Mouse (Mus musculus) CD4-positive, CD25-positive, alpha-beta regulatory T cell, adult 4 months (primary cell): ENCODE results near the gene Trpm2. TPM values are rescaled to one million over a fixed set of nuclear protein-coding genes. Genes with fewer than 3 reads are reported as not detected.
"Not testable (repeated sequence)": the region's sequence is repeated elsewhere in the genome, so short reads cannot be mapped to it uniquely, and the experiment has no call there.

Experiments
- ATAC-seq: one replicate; pipeline ENCODE4 v1.8.0; 2017
- polyA plus RNA-seq, 2 experiments: library from polyadenylated mRNA; unstranded; fragments of 100-300 nt; shearing (Covaris generic); gene quantifications; one replicate each; pipeline ENCODE4 v1.2.1; 2017

The Trpm2 gene
- polyA plus RNA-seq, 2 experiments from 2014 or later = 1.2 TPM; not detected in 1

DNA sequence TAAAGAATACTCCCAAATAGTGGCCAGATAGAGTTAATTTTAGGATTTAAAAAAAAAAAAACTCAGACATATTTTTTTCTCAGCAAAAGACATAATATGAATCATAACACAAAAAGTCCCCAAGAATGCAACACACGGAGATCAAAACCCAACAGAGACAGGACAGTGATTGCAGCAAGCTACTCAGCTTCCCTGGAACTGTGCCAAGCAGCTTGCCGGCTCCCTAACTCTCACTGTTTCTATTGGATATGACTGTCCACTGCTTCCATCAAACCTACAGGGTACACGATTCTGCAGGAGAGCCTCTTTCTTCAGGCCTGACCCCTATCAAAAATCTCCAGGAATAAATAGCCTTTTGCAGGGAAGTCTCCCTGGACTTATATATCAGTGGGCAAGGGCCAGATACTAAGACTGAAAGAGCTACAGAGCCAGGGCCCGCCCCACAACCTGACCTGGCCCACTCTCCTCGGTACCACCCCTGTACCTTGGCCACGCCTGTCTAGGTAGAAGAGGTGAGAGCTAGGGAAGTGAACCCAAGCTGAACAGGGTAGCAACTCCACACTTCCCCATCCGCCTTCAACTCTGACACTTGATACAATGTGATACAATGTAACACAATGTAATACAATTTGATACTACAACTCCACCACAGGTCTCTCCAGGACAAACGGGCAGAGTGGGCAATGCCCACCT, 6.2 kb upstream of the Trpm2 start:
- ATAC-seq = no peak

DNA sequence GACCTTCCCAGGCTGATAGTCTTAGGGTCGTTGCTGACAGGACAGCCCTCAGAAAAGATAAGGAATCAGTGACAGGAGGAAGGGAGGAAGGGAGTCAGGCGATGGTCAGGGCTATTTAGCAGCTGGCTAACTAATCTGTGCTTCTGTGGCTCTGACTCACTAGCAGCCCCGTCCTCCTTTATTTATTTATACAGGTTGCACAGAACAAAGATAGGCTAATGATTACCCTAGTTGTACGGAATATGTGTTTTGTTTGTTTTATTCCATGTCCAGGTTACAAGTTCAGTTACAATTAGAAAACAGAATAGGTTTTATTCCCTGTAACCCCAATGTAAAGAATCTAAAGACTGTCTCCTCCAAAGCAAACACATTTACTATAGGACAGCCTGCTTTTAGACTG, 5.3 kb upstream of the Trpm2 start:
- no peak for ATAC-seq

DNA sequence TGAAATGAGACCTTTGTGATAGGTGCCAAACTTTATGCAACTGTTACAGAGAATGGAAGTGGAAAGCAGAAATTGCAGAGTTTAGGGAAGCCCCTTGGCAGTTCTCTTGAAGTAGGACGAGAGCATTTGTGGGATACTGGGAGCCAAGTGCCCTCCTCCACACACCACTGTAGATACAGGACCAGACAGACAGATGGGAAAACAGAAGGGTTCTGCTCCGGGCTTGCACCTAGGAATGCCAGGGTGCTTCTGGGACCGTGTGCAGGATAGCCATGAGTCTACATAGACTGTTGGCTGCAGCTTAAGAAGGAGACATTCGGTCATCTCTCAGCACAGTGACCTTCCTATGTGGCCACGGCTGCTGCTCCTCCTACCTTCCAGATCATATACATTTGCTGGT, 4.4 kb upstream of the Trpm2 start:
- ATAC-seq = no peak

DNA sequence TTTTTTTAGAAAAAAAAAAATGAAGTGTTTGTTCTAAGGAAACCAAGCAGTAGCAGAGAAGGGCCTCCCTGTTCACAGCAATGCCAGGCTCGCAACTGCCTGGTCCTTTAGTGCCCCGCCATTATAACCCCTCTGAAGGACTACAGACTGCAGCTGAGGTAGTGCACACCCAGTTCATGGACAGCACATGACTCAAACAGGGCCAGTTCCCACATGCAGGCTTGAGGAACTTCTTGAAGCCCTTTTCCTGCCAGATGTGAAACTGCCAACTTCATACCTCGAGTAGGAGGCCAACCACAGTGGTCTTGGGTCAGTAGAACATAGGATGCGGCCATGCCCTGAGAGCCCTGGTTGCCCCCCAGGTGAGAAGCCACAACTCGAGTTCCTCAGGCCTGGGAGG, 4.0 kb upstream of the Trpm2 start:
- ATAC-seq = no peak

DNA sequence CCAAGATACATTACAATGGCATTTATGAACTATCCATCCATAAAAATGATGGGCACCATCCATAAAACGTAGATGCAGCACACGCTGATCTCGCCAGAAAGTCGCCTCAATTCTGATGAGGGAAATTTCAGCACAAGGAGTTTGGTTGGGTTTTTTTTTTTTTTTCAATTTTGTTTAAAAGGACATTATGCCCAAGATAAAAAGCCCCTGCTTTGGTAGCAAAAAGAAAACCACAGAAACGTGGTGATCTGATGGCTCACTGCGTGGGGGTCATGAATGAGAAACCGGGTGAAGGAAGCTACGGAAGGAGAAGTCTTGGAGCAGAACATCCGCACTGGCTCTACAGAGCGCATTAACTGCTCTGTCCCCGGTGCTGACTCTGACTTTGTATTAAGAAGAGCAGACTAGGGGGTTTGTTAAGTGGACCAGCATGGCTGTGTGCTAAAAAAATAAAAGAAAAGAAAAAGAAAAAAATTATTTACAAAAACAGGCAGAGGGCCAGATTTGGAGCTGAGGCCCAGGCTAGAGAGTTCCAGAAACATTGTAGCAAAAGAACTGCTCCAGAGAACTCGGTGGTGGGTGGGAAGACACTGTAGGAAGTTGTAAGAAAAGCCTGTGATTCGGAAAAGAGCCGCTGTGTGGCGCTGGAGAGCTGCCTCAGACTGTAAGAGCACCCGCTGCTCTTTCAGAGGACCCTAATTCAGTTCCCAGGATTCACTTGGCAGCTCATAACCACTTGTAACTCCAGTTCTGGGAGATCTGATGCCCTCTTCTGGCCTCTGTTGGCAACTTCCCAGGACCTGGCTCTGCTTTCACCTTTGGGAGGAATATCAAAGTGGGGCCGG, 1.6 kb upstream of the Trpm2 start:
- no peak for ATAC-seq

DNA sequence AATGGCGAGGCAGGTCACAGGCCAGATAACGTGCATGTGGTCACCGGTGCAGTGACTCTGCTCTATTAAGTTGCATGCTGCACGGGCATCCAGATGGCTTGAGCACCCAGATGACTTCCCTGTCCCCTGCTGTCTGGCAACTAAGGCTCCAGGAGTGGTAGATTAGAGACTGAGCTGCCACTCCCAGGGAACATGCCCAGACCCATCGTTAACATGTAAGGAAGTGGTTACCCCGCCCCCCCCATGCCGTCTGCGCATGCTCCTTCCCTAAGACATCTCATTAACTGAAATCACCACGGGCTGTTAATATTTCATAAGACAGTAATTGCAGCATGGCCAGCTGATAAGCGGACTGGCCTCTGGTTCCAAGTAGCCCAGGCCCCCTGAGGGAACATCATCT, 828 bp upstream of the Trpm2 start:
- ATAC-seq = peak; percentile 71

DNA sequence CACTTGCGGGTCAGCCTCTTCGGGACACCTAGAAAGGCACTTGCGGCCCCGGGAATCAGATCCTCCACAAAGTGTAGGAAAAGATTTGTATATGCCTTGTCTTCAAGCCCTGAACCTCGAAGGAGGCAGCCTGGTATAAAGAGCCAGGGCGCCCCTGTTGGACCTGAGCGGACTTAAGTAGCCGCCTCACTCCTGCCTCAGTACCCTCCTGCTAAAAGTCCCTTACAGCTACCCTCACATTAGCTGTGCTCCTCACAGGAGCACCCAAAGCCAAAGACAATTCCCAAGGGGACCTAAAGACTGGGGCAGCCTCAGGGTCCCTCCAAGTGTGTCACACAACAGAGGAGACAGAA, 414 bp downstream of the Trpm2 start:
- ATAC-seq = no peak

DNA sequence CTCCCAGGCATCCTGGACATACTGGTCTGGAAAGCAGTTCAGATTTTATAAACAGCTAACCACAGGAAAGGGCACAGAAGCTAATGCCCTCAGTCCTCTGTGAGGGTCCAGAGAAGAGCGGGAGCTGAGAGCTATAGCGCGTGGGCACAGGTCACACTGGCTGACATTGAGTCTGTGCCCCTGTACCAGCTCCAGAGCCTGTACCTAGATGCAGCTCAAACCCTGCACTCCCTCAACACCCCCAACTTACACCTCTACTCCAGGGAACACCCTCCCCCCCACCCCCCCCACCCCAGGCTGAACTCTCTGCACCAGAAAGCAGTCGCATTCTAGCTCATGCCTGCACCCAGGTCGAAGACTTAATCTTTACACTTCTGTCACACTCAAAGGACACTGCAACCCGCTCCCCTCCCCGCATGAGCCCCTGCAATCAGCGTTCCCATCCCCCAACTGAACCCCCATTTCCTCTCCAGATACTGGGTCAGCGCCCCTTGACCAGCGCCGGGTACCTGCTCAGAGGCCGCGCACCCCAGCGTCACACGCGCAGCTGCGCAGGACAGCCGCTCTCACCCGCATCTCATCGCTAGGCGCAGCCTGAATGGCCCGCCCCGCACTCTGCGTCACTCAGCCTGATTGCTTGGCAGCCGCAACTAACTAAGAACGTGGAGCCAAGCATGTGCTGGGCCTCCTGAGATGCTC, 940 bp downstream of the Trpm2 start:
- ATAC-seq = peak; percentile 61

DNA sequence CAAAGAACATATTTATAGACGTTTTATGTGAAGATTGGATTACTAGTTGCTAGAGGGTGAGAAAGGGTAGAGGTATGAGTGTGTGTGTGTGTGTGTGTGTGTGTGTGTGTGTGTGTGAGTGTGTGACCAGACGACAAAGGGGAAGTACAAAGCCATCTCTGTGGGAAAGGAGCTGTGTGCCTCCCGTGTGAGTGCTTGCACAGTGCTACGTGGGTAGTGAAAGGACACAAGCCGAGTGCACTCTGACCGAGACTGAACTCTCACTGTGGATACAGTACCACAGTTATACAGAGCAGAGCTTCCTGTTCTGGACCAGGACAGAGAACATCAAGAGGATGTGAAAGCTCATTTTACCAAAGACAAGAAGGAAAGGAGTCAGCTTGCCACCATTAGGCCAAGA, 6.4 kb downstream of the Trpm2 start:
- peak; percentile 44 for ATAC-seq

DNA sequence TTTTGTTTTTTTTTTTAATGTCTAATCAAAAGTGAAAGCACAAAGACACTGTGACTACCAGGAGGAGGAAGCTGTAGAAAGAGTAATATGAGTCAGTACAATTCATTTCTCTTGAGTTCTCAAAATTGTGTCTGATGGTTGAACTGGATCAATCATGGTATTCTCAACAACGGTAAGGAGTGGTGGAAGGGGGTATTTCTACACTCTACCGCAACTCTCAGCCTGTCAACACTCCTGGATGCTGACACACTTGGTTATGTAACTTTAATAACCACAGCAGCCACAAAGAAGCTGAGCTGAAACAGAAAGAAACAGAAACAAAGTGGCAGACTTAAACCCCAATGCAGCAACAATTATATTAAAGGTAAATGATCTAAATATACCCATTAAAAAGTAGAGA, 7.6 kb downstream of the Trpm2 start:
- ATAC-seq = peak; percentile 82

DNA sequence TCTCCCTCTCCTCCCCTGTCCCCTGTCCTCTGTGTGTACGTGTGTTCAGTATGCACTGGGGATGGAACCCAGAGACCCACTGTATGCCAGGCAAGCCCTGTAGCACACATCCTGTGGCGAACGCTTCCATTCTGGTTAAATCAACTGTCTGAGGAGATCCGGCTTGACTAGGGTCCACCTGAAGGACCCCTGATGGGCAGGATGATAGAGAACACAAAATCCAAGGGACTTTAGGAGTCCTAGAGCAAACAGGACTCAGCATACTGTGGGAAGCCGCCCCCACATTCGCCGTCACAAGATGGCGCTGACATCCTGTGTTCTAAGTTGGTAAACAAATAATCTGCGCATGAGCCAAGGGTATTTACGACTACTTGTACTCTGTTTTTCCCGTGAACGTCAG, 19.9 kb downstream of the Trpm2 start:
- ATAC-seq = not testable (repeated sequence)

DNA sequence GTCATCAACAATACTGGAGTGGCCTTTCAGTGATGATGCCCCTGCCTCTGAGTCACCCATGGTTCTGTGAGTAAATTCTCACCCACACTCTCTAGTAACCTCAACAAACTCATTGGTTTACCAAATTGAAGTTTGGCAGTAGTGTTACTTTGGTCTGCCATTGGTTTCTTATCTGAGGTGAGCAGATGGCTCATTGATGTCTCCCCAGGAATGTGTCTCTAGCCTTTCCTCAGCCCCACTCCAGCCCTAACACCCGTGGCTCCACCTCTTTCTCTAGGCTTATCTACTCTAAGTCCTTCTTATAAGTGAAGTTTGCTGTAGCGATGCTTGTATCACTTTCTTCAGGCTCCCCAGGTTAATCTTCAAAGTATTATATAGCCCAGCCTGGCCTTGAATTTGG, 30.7 kb downstream of the Trpm2 start:
- no peak for ATAC-seq

DNA sequence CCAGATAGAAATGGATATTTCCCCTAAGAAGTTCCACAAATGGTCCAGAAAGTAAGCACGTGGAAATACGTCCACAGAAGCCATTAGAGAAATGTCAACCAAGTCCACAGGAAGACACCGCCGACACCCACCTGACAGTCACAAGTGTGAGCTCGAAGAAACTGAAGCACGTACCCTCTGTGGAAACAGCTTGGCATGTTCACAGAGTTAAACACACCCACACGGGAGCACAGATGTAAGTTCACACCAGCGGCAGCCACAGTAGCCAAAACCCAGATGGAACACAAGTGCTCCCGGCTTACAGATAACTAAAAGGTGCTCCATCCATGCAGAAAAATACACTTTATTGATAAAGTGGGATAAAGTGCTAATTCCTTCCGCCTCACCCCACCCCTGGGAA, 43.0 kb downstream of the Trpm2 start:
- no peak for ATAC-seq

DNA sequence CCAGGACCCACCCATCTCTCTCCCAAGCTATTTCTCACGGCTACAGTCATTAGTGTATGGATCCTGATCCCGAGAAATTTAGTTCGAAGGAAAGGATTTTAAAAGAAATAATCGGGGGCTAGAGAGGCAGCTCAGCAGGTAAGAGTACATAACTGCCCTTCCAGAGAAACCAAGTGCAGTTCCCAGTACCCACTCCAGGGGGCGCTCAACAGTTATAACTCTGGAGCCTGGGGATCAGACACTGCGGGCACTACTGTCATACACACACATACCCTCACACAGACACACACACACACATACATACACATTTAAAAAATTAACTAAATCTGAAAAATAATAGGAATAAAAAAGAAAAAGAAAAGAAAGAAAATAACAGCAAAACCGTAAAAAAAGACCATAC, 44.2 kb downstream of the Trpm2 start:
- no peak for ATAC-seq

DNA sequence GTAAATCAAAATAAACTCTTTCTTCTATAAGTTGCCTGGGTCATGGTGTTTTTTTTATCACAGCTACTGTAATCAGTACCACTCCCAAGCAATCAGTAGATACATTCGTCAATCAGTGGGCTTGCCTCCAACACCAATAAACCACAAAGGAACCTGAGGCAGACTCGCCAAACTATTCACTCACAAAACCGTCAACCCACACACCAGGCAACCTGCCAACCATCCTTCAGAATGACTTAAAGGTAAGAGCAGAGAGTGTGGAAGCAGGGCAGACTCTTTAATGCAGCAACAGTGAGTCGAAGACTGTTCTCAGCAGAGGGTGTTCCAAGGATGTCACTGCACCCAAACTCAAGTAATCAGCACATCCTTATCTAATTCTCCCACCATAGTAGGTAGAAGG, 47.7 kb downstream of the Trpm2 start:
- no peak for ATAC-seq

DNA sequence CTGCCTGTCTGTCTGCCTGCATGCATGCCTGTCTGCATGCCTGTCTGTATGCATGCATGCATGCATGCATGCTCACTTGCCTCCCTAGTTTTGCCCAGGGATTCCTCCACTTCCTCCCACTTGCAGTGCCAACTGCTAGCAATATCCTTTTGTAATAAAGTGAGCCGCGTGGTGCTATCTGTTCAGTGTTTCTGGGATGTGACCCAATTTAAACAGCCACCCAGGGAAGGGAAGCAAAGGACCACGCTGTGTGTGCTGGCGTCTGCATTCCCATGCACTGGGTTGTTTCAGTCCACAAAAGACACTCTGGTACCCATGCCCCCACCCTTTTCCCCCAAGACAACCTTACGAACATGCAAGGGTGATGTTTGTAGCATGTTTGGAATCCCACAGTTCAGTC, 49.4 kb downstream of the Trpm2 start:
- no peak for ATAC-seq

DNA sequence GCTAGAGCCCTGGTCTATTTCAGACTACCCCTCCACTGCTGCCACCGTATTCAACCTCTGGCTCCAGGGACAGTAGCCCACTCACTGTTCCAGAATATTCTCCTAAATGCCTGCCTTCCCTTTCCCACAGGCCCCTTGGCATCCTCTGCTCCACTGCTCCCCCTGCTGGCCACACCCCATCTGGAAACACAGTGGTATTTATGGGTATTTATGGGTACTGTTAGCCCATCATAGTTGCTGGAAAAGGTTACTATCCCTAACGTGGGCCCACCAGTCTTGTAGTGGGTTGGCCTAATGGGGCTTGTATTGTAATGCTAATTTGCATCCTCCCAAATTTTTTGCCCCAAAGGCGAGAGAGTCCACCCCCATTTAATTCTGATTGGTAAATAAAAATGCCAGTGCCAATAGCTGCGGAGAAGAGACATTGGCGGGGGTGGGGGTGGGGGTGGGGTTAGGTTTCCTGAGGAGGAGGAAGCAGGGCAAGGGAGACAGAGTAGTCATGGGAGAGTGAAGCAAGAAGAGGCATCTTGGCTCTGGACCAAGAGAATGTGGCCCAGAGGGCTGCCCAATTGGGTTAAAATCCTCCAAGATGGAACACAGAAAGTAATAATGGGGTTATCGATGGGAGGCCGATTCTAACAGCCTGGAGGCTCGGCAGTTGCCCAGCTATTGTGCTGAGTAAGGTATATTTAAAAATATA, 53.6 kb downstream of the Trpm2 start:
- no peak for ATAC-seq

DNA sequence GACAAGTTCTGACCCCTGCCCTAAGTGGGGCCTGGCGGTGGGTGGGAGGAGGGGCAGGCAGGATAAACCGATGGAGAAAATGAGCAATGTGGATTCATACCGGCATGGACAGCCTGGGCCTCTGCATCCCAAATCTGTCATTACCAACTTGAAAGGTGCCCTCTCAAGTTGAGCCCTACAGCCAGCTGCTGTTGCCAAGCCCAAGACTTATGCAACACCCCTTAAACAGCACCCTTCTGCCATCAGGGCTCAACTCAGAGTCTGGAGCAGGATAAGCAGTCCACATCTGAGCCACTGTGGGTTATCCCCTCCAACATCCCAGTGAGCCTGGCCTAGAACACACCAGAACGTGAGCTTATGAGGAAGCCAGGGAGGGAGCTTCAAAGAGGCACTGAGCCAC, 57.1 kb downstream of the Trpm2 start:
- no peak for ATAC-seq

DNA sequence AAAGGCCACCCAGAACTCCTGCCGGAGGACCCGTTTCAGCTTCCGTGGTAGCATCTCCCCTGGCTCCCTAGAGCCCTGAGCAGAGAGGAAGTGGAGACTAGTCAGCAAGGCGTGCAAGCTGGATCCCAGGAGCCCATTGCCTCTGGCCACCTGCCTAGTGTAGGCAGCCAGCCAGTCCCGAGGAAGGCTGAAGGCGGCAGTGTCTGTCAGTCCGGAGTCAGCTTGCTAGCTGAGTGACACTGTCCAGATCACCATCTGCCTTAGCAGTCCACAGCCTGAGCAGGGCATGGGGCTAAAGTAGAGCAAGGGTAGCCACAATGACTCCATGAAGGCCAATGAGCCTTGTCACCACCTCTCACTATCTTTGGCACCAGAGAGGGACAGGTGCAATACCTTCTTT, 57.8 kb downstream of the Trpm2 start:
- no peak for ATAC-seq

DNA sequence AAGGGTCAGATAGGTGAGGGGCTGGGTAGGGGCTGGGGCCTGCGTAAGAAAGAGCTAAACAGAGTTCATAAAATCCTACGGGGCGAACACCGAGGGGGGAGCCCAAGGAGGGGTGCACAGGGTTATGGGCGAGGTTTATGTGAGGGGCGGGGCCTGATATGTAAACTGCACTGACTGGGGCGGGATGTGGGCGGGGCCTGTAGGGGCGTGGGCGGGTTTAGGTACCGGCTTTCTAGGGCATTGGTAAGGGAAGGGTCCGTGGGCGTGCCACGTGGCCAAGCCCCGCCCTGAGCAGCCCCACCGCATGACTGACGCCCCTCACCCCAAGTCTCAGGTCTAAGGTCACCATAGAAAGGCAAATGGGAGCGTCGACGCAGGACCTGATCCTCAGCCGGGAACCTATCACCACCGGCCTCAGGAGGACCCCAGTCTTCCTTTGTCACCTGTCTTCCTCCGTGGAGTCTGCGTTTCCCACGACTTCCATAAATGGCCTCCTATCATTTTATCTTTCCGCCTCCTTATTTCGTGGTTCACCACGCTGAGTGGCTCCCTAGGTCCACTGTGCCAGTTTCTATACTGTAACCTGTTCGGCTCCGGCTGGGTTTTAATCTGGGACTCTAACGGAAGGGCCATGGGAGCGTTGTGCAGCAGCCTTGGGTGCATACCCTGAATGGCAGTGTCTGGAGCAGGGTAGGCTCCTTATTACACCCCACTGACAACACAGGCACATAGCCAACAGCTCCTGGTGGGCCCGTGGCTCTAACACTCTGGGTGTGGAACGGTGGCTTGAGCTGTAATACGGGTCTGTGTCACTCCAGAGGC, 67.3 kb downstream of the Trpm2 start:
- no peak for ATAC-seq

DNA sequence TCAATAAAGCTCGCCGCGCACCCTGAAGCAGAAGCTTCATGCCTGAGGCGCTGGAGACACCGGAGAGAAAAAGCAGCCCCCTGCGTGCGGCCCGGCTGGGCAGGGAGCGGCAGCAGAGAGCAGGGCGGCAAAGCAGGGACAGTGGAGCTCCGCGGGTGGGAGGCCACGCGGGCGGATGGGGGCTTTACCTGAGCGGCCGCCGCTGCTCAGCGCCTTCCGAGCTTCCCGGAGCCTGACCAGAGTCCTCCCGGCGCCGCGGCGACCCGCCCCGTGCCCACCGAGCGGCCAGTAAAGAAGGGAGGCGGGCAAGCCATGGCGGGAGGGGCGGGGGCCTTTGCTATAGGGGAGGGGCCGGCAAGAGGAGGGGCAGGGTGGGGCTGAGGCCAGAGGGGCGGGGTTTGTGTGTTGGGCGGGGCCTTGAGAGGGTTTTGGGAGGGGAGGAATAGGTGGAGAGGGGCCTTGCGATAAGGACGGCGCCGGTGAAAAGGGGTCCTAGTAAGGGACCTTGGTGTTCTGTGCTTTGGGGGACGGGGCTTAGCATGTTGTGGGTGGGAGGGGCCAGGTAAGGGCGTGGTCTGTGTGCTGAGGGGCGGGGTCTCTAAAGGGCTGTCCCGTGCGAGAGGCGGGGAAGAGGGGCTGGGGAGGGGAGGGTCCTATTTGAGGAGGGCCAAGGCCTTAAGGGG, 68.0 kb downstream of the Trpm2 start, which contains the start of gene Lrrc3:
Gene Lrrc3, minus strand, starts transcription at position 326 of the 683 bp plus-strand sequence.
- no peak for ATAC-seq

DNA sequence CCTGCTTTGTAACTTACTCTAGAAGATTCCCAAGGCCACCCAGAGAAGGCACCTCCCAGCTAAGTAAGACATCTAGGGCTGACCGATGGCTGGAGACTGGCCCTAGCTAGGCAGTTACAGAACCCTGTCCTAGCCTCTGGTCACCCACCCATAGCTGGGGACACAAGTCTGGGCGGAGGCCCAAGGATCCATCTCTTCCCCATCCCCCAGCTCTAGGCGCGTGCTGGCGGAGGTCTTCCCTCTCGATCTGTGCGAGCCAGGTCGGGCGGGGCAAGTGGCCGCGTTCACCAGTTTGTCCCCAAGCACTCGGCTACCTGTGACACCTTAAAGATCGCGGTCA, 68.5 kb downstream of the Trpm2 start:
- no peak for ATAC-seq
